In genomic region chr8:110533781-110534180, GRCm38 (mm10) we compare ENCODE assay signal across 17 mouse cellular contexts.
"Had no signal": no experiment of that assay in that cellular context is flagged by ENCODE, and none has a peak within 500 bp of the region (broad histone marks: within the 10 kb centered on the region; RNA-seq: fewer than 3 reads in every experiment).

No protein-coding gene starts in this region.

- ATAC-seq: liver, postnatal 0 days; lung, postnatal 0 days had no signal

- H3K4me3 ChIP-seq: kidney, embryonic 15.5 days; limb, embryonic 12.5 days; limb, embryonic 15.5 days; megakaryocyte, embryonic 14.5 days; midbrain, embryonic 10.5 days had no signal

- H3K27me3 ChIP-seq: kidney, embryonic 15.5 days; limb, embryonic 12.5 days; limb, embryonic 15.5 days had no signal

- H3K9ac ChIP-seq: kidney, embryonic 15.5 days; limb, embryonic 12.5 days; limb, embryonic 15.5 days; liver, embryonic 14.5 days; liver, postnatal 0 days; lung, embryonic 14.5 days had no signal

- H3K4me2 ChIP-seq: kidney, embryonic 15.5 days; limb, embryonic 12.5 days; limb, embryonic 15.5 days; liver, embryonic 11.5 days; lung, embryonic 14.5 days had no signal

- H3K36me3 ChIP-seq: kidney, embryonic 15.5 days; limb, embryonic 12.5 days; limb, embryonic 15.5 days; midbrain, embryonic 10.5 days had no signal

- H3K9me3 ChIP-seq: kidney, embryonic 15.5 days; limb, embryonic 12.5 days; limb, embryonic 15.5 days; megakaryocyte, embryonic 14.5 days; midbrain, embryonic 10.5 days had no signal

- DNase-seq: kidney, postnatal 10 days; kidney, postnatal 36 days; left cerebral cortex, postnatal 4 days; liver, postnatal 0 days; lung, embryonic 14.5 days; lung, postnatal 36 days; midbrain, embryonic 14.5 days; thymus, adult 18-20 months; thymus, postnatal 36 days had no signal

- H3K27ac ChIP-seq: kidney, embryonic 15.5 days; limb, embryonic 12.5 days; limb, embryonic 15.5 days; liver, embryonic 14.5 days; midbrain, embryonic 10.5 days had no signal

- H3K4me1 ChIP-seq: kidney, embryonic 15.5 days; limb, embryonic 12.5 days; limb, embryonic 15.5 days; megakaryocyte, embryonic 14.5 days had no signal
